Mouse (Mus musculus) monocyte, adult 59 days (primary cell): ENCODE results near the gene Pcbp1. TPM values are rescaled to one million over a fixed set of nuclear protein-coding genes. Genes with fewer than 3 reads are reported as not detected.

Experiments
- total RNA-seq, 2 experiments: library from RNA; stranded (reverse); gene quantifications; one replicate each; pipeline ENCODE4 v1.2.4; 2023

The Pcbp1 gene
- 100 to 1,000 TPM; 241 to 261 TPM for total RNA-seq

GRCm38 (mm10) chr6:86526032-86526960, at the start of gene Pcbp1:
Pcbp1 (minus strand) TSS chr6:86526321.

Other genes with a start within 250 kb of the Pcbp1 start
- gene Fam136a, start 160.7 kb downstream of the Pcbp1 start, total RNA-seq = 10 to 100 TPM in 1 of 2 experiments, 1 to 10 TPM in 1; 7.3 to 10.9 TPM
- 100 to 1,000 TPM; 110 to 137 TPM for gene Snrpg, start 155.0 kb downstream of the Pcbp1 start, total RNA-seq
- 10 to 100 TPM; 79.2 to 81.6 TPM for gene Pcyox1, start 129.2 kb downstream of the Pcbp1 start, total RNA-seq
- gene Tia1, start 122.1 kb downstream of the Pcbp1 start, total RNA-seq = 10 to 100 TPM; 39.7 to 44.3 TPM
- gene Gm44790, start 99.7 kb downstream of the Pcbp1 start, total RNA-seq = 1 to 10 TPM in 1 of 2 experiments, not detected in 1; 3.8 TPM
- 10 to 100 TPM; 24.3 to 32.5 TPM for gene C87436, start 87.9 kb downstream of the Pcbp1 start, total RNA-seq
- 1 to 10 TPM in 1 of 2 experiments, under 1 TPM in 1; 0.63 to 1.0 TPM for gene Asprv1, start 101.8 kb upstream of the Pcbp1 start, total RNA-seq
- gene Mxd1, start 142.8 kb upstream of the Pcbp1 start, total RNA-seq = 10 to 100 TPM; 28.2 to 32.2 TPM
- 10 to 100 TPM; 30.4 to 40.9 TPM for gene Snrnp27, start 158.2 kb upstream of the Pcbp1 start, total RNA-seq
- 10 to 100 TPM; 10.1 to 14.1 TPM for gene Gmcl1, start 207.1 kb upstream of the Pcbp1 start, total RNA-seq